In genomic region chr13:45809777-45810410, GRCm38 (mm10) we compare ENCODE assay signal across 12 mouse cellular contexts.
DNase-seq lines count a peak whose midpoint lies in the region; ATAC-seq and TF ChIP-seq lines count a peak whose summit lies in the region.
"Had no signal": no experiment of that assay in that cellular context is flagged by ENCODE, and none has a peak within 500 bp of the region (broad histone marks: within the 10 kb centered on the region; RNA-seq: fewer than 3 reads in every experiment).

No protein-coding gene starts in this region.

- H3K4me2 ChIP-seq in hindbrain, embryonic 11.5 days (replicated peaks; ENCODE audit: low read depth, low read length): no peak overlapping the region
- no peak overlapping the region for H3K4me2 ChIP-seq in hindbrain, embryonic 14.5 days (replicated peaks)
- no peak overlapping the region for H3K4me2 ChIP-seq in midbrain, embryonic 12.5 days (replicated peaks)
- H3K4me2 ChIP-seq in midbrain, postnatal 0 days (ENCODE audit: low read depth, low read length, poor library complexity, severe bottlenecking): no peak overlapping the region
- peak overlapping the region; percentile 27 for H3K4me2 ChIP-seq in neural tube, embryonic 13.5 days

- H3K4me3 ChIP-seq in hindbrain, embryonic 11.5 days (ENCODE audit: low read depth, low read length): no peak overlapping the region
- H3K4me3 ChIP-seq in hindbrain, embryonic 14.5 days (replicated peaks; ENCODE audit: low read length): no peak overlapping the region
- no peak overlapping the region for H3K4me3 ChIP-seq in midbrain, embryonic 12.5 days
- H3K4me3 ChIP-seq in midbrain, postnatal 0 days (ENCODE audit: low read depth, low read length): no peak overlapping the region
- H3K4me3 ChIP-seq in neural tube, embryonic 13.5 days: no peak overlapping the region
- H3K4me3 ChIP-seq: erythroblast, embryonic 14.5 days had no signal

- H3K27me3 ChIP-seq in hindbrain, embryonic 11.5 days (ENCODE audit: control insufficient read depth, insufficient read depth, low read length): no peaks in the 10 kb centered on the region
- no peaks in the 10 kb centered on the region for H3K27me3 ChIP-seq in hindbrain, embryonic 14.5 days (ENCODE audit: control insufficient read depth, insufficient read depth, low read length)
- H3K27me3 ChIP-seq in midbrain, embryonic 12.5 days: peaks cover 24% of the 10 kb centered on the region
- H3K27me3 ChIP-seq in midbrain, postnatal 0 days (ENCODE audit: insufficient read depth, low read length): no peaks in the 10 kb centered on the region
- no peaks in the 10 kb centered on the region for H3K27me3 ChIP-seq in neural tube, embryonic 13.5 days

- no peak overlapping the region for H3K9ac ChIP-seq in hindbrain, embryonic 11.5 days (ENCODE audit: low read depth, low read length)
- no peak overlapping the region for H3K9ac ChIP-seq in hindbrain, embryonic 14.5 days
- no peak overlapping the region for H3K9ac ChIP-seq in midbrain, embryonic 12.5 days (replicated peaks)
- no peak overlapping the region for H3K9ac ChIP-seq in midbrain, postnatal 0 days (replicated peaks; ENCODE audit: low read length, poor library complexity, severe bottlenecking)
- H3K9ac ChIP-seq in neural tube, embryonic 13.5 days: peak overlapping the region; percentile 38; the same call in 1 of the 2 replicates
- H3K9ac ChIP-seq: liver, embryonic 14.5 days had no signal

- TF ChIP-seq CTCF in midbrain, postnatal 0 days (IDR thresholded peaks at IDR 0.05): no peak

- 36% methylated on average over 16 of the region's 16 CpGs for WGBS in hindbrain, embryonic 11.5 days
- WGBS in hindbrain, embryonic 14.5 days: 29% methylated on average over 16 of the region's 16 CpGs
- WGBS in midbrain, embryonic 12.5 days: 46% methylated on average over 16 of the region's 16 CpGs
- 55% methylated on average over 16 of the region's 16 CpGs for WGBS in midbrain, postnatal 0 days
- WGBS in neural tube, embryonic 13.5 days: 34% methylated on average over 16 of the region's 16 CpGs

- no peak overlapping the region for H3K27ac ChIP-seq in hindbrain, embryonic 11.5 days (ENCODE audit: low read depth, low read length)
- H3K27ac ChIP-seq in hindbrain, embryonic 14.5 days: no peak overlapping the region
- 0 out of 2 replicates have a peak overlapping the region, but pooled peaks have one; percentile 10 for H3K27ac ChIP-seq in midbrain, embryonic 12.5 days (replicated peaks)
- no peak overlapping the region for H3K27ac ChIP-seq in midbrain, postnatal 0 days (ENCODE audit: low read depth, low read length)
- peak overlapping the region; percentile 24; the same call in 1 of the 2 replicates for H3K27ac ChIP-seq in neural tube, embryonic 13.5 days (replicated peaks)
- H3K27ac ChIP-seq: liver, embryonic 14.5 days had no signal

- H3K9me3 ChIP-seq in hindbrain, embryonic 11.5 days (ENCODE audit: control insufficient read depth, low read length): no peaks in the 10 kb centered on the region
- H3K9me3 ChIP-seq in hindbrain, embryonic 14.5 days (ENCODE audit: control insufficient read depth, low read length): no peaks in the 10 kb centered on the region
- no peaks in the 10 kb centered on the region for H3K9me3 ChIP-seq in midbrain, embryonic 12.5 days
- H3K9me3 ChIP-seq in midbrain, postnatal 0 days (ENCODE audit: low read length): no peaks in the 10 kb centered on the region
- no peaks in the 10 kb centered on the region for H3K9me3 ChIP-seq in neural tube, embryonic 13.5 days

- H3K4me1 ChIP-seq in hindbrain, embryonic 11.5 days (replicated peaks; ENCODE audit: control insufficient read depth, insufficient read depth, low read length): peaks cover 4% of the 10 kb centered on the region; the same call in 1 of the 2 replicates
- H3K4me1 ChIP-seq in hindbrain, embryonic 14.5 days (replicated peaks; ENCODE audit: control insufficient read depth, insufficient read depth, low read length): peaks cover 22% of the 10 kb centered on the region
- H3K4me1 ChIP-seq in midbrain, embryonic 12.5 days: peaks cover 44% of the 10 kb centered on the region
- H3K4me1 ChIP-seq in midbrain, postnatal 0 days (ENCODE audit: insufficient read depth, low read length): peaks cover 8% of the 10 kb centered on the region; the same call in 1 of the 2 replicates
- H3K4me1 ChIP-seq in neural tube, embryonic 13.5 days (replicated peaks): peaks cover 36% of the 10 kb centered on the region

- ATAC-seq in hindbrain, embryonic 11.5 days (ENCODE audit: low FRiP score): no peak
- ATAC-seq in hindbrain, embryonic 14.5 days (ENCODE audit: low FRiP score): no peak
- ATAC-seq in midbrain, embryonic 12.5 days (ENCODE audit: low FRiP score, low read depth): no peak
- no peak for ATAC-seq in midbrain, postnatal 0 days (ENCODE audit: low FRiP score)
- ATAC-seq in neural tube, embryonic 13.5 days (ENCODE audit: low read depth): peak; percentile 63; the same call in 1 of the 2 replicates
- no peak for ATAC-seq in megakaryocyte progenitor cell, adult 5-6 weeks (replicated peaks; ENCODE audit: poor library complexity)

- intact Hi-C loops in left cerebral cortex, postnatal 36 days (cut with DNase I): loop anchor here (5.0 kb wide), 1 partner anchor 63 kb away; no protein-coding TSS in a partner anchor

- H3K36me3 ChIP-seq in hindbrain, embryonic 11.5 days (ENCODE audit: control insufficient read depth, insufficient read depth, low read length): no peaks in the 10 kb centered on the region
- H3K36me3 ChIP-seq in hindbrain, embryonic 14.5 days (replicated peaks; ENCODE audit: control insufficient read depth, insufficient read depth): no peaks in the 10 kb centered on the region
- H3K36me3 ChIP-seq in midbrain, embryonic 12.5 days: no peaks in the 10 kb centered on the region
- no peaks in the 10 kb centered on the region for H3K36me3 ChIP-seq in midbrain, postnatal 0 days (ENCODE audit: insufficient read depth, low read length)
- no peaks in the 10 kb centered on the region for H3K36me3 ChIP-seq in neural tube, embryonic 13.5 days

- peak; percentile 42 for DNase-seq in hindbrain, embryonic 11.5 days (ENCODE audit: low spot score)
- DNase-seq in hindbrain, embryonic 14.5 days (ENCODE audit: low spot score): no peak
- DNase-seq in midbrain, postnatal 0 days (ENCODE audit: low spot score): no peak
- peak; percentile 10 for DNase-seq in embryo, embryonic 9.5 days (ENCODE audit: extremely low spot score)
- DNase-seq in left cerebral cortex, postnatal 36 days (ENCODE audit: low spot score in 2 of 2): no peak
- DNase-seq: adrenal gland, adult 8-10 months; cerebellum, adult 9-10 months had no signal

Comparison
In these comparisons a context has a peak if more than half of its experiments do, and no peak if none do; other contexts are left out.
1. DNase-seq: peak in hindbrain, embryonic 11.5 days (single experiment) and embryo, embryonic 9.5 days (single experiment); none in hindbrain, embryonic 14.5 days (single experiment), midbrain, postnatal 0 days (single experiment) and left cerebral cortex, postnatal 36 days (0 of 2).
2. H3K27ac ChIP-seq: peak in midbrain, embryonic 12.5 days (single experiment) and neural tube, embryonic 13.5 days (single experiment); none in hindbrain, embryonic 11.5 days (single experiment), hindbrain, embryonic 14.5 days (single experiment) and midbrain, postnatal 0 days (single experiment).